Mouse (Mus musculus): ENCODE results near the gene Cntn4. TPM values are rescaled to one million over a fixed set of nuclear protein-coding genes. Genes with fewer than 3 reads are reported as not detected.

Gene Cntn4
- polyA plus RNA-seq (2015; fragmentation: Nextera tagmentation; extraction: Ambion mirVana): 32.0 and 33.4 TPM in 2 replicates

GRCm38 (mm10) chr6:105677149-105678031 lies at the start of gene Cntn4:
Gene Cntn4 (plus strand): TSS chr6:105677660.

Measured in neural tube, postnatal 0 days (tissue).